Mouse (Mus musculus) kidney, adult 9 months (tissue): ENCODE measurements around the gene Topors.

Experiments used
- DNase-seq: peaks from one replicate; pipeline ENCODE4 v3.0.0; 2022

Topors gene

DNA sequence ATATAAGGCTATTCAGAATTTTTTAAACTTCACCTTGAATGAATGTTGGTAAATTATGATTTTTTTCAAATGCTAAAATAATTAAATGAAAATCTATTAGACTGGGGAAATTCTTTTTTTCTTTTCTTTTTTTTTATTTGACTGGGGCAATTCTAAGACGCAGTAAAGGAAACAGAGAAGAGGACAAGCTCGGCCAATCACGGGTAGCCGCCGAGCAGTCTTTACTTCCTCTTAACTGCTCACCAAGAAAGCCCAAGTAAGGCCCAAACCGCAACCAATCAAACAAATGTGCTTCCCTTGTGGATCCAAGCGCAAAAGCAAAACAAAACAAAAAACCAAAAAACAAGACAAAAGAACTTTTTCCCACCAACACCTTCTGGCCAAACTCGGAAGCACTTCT lies 25.6 kb downstream of the Topors start:
- no peak for DNase-seq

DNA sequence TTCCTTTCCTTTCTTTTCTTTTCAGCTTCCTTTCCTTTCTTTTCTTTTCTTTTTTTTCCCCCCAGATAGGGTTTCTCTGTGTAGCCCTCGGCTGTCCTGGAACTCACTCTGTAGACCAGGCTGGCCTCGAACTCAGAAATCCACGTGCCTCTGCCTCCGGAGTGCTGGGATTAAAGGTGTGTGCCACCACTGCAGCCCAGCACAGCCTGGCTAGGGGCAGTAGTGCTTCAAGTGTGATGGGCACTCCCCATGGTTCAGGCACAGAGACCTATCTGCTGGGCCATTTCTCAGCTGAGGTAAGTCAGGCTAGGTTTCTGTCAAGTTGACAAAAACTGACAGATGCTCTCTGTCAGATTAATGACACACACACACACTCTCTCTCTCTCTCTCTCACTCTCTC lies 26.6 kb downstream of the Topors start:
- DNase-seq: no peak

DNA sequence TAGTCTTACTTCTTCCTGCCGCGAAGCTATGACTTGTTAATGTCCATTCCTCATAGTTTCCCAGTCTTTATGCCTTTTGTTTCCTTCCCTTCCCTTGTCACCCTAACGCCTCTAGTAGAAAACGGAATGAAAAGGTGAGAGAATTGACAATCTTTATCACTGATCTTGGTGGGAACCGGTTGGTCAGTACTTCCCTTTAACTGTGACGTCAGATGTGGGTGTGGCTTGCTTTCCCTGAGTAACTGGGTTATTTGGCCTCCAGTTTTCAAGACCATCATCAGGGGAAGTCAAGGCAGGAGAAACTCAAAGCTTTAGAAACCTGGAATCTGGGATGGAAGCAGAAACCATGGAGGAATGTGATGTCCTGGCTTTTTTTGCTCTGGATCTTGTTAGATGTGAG lies 27.7 kb downstream of the Topors start:
- no peak for DNase-seq

DNA sequence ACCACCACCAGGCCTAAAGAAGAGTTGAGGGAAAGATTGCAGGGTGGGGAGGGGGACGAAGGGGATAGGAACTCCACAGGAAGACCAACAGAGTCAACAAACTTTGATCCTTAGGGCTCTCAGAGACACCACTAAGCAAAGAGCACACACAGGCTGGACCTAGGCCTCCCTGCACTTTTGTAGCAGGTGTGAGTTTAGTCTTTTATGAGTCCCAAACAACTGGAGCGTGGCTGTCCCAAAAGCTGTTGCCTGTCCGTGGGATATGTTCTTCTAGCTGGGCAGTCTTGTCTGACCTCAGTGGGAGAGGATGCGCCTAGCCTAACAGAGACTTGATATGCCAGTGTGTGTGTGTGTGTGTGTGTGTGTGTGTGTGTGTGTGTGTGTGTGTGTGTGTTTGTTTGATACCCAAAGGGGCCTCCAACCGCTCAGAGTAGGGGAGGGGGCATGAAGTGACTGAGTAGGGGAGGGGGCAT lies 29.3 kb downstream of the Topors start:
- DNase-seq: peak; percentile 15

DNA sequence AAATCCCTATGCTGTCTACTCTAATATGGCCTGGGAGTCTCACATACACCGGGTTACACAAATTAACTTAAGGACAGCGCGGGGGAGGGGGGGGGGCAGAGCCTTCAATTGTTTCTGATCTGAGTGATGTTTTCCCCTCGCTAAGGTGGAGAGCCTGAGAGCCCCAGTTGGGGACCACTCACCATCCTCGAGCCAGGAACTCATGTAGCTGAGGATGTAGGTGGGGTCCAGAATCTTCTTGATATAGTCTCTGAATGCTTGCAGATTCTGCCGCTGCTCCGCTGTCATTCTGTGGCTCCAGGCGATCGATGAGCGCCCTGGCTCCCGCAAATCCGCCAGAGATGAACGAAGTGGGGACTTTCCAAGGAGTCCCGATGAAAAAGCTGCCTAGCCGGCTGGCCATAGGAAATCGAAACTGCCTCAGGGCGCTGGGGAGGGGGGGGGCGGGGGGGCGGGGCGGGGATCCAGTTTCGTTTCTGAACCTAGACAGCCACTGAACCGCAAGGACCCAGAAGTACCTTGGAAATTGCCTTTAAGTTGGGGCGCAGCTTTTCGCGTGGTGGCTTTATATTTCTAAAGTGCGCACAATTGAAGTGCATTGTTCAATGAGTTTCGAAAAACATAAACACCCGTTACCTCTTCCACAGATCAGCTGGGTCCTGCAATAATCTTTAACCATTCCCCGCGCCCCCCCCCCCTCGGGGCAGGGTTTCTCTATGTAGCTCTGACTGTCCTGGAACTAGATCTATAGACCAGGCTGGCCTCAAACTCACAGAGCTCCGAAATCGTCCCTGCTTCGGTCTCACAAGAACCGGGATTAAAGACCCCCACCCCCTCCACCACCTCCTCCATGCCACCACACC lies 30.0 kb downstream of the Topors start, which contains the start of gene Ddx58:
Gene Ddx58 (minus strand): TSS at position 420 of the 863 bp plus-strand sequence.
- peak; percentile 38 for DNase-seq

DNA sequence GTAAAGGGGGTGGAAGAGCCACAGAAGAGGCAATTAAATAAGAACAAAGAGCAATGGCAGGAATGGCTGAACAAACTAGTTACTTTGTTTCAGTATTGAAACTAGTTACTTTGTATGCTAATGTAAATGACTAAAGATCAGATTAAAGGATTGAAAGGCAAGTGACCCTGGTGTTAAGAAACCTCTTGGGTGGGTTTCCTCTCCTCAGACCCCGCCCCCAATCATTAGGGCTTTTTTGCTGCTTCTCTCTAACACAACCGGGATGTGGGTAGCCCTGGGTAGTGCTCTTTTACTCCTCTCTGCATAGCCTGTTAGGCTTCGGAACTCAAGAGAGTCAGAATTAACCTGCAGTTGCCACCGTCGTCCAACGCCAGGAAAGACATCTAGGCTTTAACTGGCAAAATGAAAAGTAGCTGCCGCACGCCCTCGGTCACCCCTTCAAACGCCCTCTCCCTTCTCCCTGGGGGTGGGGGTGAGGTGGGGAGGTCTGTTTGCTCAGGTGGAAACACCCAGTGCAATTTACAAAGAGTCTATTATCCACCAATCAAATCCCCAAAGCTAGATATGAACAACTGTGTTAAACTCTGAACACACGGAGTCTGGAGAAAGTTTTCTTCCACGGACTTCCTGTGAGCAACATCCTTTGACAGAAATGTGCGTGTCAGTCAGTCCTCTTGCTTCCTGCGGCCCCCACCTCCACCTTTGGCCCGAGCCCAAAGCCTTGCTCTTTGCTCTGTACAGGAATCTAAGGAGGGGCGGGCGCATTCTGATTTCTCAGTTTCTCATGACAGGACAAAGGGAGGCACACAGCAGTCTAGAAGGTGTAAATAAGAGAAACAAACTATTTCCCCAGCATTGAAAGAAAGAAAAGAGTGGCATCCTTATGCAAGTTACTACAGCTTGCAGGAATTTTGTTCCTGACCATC lies 30.9 kb downstream of the Topors start:
- DNase-seq: peak; percentile 89

DNA sequence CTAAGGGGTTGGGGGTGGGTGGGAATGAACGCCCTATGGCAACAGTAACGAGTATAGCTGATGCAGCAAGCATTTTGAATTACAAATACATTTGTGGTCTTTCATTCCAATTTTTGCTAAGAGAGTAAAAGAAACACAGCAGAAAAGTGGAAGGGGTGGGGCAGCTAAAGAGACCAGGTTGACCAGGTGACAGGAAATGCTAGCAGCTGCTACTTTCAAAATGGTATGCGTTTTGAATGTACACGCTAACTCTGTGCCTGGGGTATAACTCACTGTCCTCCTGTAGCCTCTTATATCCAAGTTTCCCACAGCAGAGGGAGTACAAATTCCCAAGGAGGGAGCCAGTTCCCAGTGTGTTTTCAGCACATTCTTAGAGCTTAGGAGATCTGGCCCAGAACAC lies 32.8 kb downstream of the Topors start:
- DNase-seq: no peak

DNA sequence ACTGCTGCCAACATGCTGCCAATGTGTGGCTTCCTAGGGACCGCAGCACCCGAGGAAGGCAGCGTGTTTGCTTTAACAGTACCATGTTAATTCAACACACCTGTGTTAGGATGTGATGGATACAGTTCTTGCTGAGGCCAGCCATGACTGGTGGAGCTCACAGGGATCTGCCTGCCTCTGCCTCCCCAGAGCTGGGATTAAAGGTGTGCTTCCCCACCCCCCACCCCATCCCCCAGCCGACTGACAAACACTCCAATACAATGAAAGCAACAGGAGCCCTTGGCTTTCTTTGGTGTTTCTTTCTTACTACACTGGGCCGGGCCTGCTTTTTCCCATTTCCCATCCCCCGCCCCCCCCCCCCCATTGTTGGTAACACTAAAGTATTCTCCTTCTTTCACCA lies 35.4 kb downstream of the Topors start:
- DNase-seq: no peak

DNA sequence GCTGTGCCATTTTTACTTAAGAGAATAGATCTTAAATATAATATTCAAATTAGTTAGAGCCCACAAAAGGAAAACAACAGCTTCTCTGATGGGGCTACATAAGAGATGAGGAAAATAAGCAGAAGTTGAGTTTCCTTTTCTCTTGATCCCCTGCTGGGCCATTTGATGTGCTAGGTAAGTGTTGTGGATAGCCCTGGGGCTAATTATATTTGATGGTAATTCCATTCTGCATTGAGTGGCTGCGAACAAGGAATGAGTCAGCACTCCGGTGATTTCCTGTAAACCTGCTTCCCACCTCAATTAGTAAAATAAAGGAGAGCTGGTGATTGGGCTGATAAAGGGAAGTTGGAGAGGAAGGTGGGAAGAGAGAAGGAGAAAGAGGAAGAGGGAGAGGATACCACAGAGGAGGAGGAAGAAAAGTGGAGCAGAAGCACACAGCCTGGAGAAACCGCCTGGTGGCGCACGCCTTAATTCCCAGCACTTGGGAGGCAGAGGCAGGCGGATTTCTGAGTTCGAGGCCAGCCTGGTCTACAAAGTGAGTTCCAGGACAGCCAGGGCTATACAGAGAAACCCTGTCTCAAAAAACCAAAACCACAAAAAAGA lies 36.5 kb downstream of the Topors start:
- no peak for DNase-seq

DNA sequence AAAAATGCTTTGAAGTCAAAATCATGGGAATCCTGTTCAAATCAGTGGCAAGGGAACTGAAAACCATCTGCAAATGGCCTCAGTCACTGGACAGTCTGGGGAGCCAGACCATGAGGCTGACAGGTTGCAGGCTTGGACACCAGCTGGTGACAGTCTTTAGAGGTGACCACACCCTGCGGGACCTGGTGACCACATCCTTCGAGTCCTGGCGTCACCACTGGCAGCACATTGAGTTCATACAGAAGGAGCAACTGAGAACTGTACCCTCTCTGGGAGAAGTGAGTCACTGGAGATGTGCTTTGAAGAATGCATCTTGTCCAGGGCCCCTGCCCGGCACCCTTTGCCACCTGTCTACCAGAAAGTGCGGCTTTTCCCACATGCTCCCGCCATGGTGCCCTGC lies 39.9 kb downstream of the Topors start:
- no peak for DNase-seq

DNA sequence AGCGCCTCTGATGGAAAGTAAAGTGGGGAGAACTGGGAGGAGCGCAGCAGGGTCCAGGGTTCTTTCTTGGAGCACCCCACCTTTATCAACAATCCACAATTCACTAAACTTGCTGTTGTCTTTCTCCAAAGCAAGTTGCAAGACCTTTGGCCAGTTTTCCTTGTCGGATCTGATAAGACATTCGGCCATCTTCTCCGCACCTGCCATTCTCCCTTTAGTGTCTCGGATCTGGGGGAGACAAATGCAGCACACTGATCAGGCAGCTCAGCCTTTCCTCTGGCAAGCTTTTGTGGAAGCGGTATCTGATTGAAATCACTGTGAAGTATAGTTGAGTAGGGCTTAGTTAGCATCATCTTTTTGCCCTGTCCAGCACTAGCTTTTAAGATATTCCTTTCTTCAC lies 41.8 kb downstream of the Topors start:
- no peak for DNase-seq

DNA sequence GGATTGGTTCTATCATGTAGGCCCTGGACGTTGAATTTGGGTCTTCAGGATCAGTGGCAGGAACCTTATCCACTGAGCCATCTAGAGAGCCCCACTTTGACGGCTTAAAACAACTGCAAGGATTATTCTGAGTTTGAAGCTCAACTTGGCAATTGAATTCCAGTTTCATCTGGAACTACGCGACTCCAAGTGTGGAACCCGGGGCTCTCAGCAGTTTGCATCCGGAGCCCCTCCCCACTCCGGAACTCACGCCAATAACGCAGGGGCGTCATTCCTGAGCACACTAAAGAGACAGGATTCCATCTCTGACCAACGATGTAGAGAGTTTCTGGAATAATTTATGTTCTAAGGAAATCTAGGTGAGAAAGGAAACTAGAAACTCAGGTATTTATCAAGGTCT lies 42.5 kb downstream of the Topors start:
- no peak for DNase-seq

DNA sequence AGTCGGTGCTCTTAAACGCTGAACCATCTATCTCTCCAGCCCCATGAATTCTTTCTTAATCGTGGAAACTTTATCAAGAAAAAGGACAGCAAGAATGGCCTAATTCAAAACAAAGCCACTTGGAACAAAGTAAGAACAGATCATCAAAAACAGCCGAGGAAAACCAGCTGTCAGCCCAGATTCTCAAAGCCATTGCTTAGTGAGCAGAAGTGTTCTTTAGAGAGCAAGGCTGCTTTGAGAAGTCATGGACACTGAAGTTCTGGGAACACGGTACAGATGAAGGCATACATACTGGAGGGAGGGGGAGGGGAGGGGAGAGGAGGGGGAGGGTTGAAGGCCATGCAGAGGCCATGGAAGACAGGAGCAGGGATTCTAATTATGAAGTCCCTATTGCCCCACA lies 43.6 kb downstream of the Topors start:
- DNase-seq: no peak

DNA sequence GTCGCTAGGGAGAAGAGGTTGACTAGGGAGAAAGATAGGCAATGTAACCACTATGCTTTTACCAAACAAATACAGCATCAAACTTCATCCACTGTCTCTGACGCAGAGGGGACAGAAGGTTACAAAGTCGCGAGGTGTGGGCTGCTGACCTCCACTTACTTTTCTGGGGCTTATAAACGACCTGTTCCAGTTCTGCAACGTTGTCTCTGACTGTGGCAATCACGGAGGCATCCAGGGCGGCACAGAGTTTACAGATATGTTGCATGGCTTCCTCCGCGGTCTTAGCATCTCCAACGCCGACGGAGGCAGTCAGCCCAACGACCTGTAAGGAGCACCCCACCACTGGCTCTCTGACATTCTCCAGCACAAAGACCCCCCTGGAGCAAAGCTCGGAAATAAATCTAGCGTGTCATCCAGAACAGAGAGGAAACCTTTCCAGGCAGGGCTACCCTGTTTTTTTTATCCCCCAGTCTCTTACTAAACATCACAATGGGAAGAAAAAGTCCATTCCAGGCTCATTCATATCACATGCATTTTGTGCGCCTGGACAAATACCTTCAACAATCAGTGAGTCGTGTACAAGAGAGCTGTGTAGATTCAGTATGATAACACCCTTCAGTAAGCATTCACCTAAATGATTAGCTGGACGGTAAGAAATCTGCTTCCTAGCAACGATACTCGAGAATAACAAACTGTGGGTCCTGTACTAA lies 47.6 kb downstream of the Topors start:
- no peak for DNase-seq

DNA sequence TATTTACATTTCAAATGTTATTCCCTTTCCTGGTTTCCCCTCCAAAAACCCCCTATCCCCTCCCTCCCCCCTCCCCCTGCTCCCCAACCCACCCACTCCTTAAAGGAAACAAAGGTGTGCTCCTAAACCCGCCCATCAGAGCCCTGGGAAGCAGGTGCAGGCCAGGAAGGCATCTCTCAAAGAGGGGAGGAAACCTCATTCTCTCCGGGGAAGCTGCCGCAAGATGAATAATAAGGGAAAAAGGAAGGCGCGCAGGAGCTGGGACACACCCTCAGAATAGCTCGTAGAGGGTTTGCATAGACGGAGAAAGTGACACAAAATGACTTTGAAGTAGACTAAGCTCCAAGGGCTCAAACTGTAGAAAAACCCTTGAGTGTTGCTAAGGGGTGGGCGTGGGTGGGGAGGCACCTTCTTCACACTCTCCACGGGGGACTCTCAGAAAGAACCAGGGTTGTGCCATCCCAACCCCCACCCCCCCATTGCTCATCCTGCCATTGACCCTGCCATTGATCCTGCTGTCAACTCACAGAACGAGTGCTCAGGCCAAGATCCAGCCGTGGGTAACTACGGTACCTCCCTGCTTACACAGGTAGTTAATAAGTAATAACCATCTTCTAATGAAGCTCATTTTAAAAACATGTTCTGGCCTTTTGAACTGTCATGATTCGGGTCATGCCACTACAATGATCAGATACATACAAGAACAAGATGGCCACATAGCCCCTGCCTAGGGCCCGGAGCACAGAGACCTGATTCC lies 48.5 kb downstream of the Topors start:
- DNase-seq: peak; percentile 57

DNA sequence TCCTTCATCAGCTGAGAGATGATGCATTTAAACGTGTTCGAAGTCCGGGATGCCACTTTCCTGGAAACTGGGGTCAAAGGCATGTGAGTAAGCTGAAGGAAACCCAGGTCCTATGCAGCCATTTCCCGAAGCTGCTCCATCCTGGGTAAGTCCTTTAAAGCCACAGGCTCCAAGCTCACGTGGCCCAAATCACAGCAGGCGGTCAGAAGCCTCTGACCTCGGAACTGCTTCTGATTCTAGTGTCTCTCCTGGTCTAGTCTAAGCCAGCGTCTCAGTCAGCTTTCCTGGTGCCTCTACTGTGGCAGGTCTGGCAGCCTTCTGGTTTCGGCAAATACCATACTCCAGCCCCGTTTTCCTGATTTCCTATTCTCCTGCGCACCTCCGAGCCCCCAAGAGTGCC lies 49.2 kb downstream of the Topors start:
- DNase-seq: no peak

DNA sequence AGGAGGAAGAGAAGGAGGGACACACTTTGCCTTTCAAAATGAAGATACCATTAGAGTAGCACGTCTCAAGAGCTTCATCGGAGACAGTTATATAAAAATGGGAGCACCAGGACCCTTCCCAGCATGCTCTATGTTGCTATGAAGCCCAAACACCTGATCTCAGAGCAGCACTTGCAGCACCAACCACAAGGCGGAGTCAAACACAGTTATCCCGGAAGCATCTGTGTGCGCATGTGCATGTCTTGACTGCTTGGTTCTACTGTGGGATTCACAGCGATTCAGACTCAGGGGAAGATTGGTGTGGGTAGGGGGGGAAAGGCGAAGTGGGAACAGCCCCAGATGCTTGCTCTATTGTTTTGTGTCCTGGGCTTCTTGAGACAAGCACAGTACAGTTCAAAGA lies 51.3 kb downstream of the Topors start:
- DNase-seq: peak; percentile 46

DNA sequence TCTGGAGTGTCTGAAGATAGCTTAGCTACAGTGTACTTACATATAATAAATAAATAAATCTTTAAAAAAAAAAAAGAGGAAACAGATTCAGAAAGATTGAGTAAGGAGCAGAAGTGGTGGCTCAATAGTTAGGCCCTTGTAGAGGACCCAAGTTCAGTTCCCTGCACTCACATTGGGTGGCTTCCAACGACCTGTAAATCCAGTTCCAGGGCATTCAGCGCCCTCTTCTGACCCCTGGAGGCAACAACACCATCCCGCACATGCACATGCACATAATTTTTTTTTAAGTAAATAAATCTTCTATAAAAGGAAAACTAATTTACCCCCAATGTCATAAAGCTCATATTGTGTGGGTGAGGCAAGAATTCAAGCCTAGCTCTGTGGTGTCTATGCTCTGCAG lies 51.7 kb downstream of the Topors start:
- no peak for DNase-seq

DNA sequence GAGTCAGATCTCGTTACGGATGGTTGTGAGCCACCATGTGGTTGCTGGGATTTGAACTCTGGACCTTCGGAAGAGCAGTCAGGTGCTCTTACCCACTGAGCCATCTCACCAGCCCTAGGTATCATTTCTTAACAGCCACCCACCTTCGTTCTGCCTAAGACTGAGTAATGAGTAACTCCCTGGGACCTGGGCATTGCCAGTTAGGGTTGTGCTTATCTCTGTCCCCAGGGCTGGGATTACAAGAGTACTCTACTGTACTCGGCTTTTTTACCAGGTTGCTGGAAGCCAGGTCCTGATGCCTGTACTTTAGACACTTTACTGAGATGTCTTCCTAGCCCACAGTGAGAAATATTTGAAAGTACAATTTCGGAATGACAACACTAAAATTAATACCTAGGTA lies 57.5 kb downstream of the Topors start:
- DNase-seq: peak; percentile 48
